Mouse (Mus musculus) brown adipose tissue, adult 24 weeks (tissue): Measurements from ENCODE around the gene Mrpl48. TPM values are rescaled to one million over a fixed set of nuclear protein-coding genes. Genes with fewer than 3 reads are reported as not detected.
A peak's percentile ranks its signal among the peaks of the same experiment; 100 is the strongest.

ENCODE experiments used
- H3K27ac ChIP-seq: fragments of 200-500 bp; replicated peaks from 2 replicates; pipeline ENCODE4 v1.5.1; 2012; ENCODE audit warnings: low read depth, mild to moderate bottlenecking, low read length
- H3K4me1 ChIP-seq: fragments of 200-500 bp; 2 replicates; pipeline ENCODE4 v1.6.1; 2012; ENCODE audit warnings: low read length, mixed read lengths; ENCODE audit not compliant: control insufficient read depth, insufficient read depth, insufficient read length
- H3K4me3 ChIP-seq: fragments of 200-500 bp; 2 replicates; pipeline ENCODE4 v1.5.1; 2012; ENCODE audit warnings: low read depth, mild to moderate bottlenecking, low read length, moderate library complexity; ENCODE audit not compliant: insufficient read depth
- polyA plus RNA-seq: library from polyadenylated mRNA; stranded (reverse); fragments of >200 nt; gene quantifications from 2 replicates; pipeline ENCODE4 v1.2.4, GENCODE M21; 2012; ENCODE audit not compliant: missing spikeins, insufficient read depth, insufficient read length

Mrpl48 gene
- 125 and 158 TPM in 2 replicates for polyA plus RNA-seq

- H3K4me3 ChIP-seq, result peak within 1 kb of the TSS; percentile 84
- peaks cover 3% of the 10 kb centered on the region; the same call in 1 of the 2 replicates for H3K4me1 ChIP-seq
- peak within 1 kb of the TSS; percentile 83 for H3K27ac ChIP-seq
These were observed at the start of gene Mrpl48 for GRCm38 (mm10) chr7:100608130-100608741. TSS of gene Mrpl48 (minus strand) at chr7:100608301.

GRCm38 (mm10) chr7:100656739-100657138 lies 48.6 kb upstream of the Mrpl48 start:
- no peaks in the 10 kb centered on the region for H3K4me1 ChIP-seq
- no peak overlapping the region for H3K27ac ChIP-seq
- no peak overlapping the region for H3K4me3 ChIP-seq

GRCm38 (mm10) chr7:100654441-100654840 lies 46.3 kb upstream of the Mrpl48 start:
- Histone ChIP-seq H3K4me1 (peaks cover 15% of the 10 kb centered on the region), H3K27ac (no peak overlapping the region), H3K4me3 (no peak overlapping the region)

DNA sequence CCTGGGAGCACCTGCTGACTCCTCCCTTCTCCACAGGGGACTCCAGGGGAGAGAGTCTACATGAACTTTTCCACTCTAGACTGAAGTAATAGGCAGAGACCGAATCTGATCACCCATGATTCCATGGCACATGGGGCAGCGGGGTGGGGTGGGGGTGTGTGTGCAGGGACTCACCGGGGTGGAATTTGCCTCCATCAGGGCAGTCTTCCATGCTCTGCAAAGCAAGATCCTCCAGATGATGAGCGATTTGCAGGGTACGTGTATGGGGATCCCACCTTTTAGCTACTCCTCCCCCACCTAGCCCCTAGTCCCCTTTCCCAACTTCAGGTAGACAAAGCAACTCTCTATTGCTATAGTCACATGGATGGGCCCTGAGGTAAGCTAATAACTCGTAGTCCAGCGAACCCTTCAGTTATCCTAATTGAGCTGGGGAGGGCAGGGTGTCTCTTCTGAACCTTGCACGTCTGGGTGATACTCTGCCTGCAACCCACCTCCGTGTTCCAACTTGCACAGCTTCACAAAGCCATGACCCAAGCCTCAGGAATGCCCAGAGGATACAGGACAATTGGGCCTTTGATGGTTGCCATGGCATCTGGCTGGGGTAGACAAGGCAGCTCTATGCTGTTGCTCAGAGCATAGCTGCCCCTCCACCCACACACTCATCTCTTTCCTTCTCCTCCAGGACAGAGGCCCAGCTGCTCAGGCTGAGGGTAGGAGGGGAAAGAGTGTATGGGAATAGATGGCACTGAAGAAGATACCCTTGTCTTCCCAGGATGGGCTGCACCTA lies 45.6 kb upstream of the Mrpl48 start:
- Histone ChIP-seq H3K4me3 (no peak overlapping the region), H3K4me1 (peaks cover 18% of the 10 kb centered on the region), H3K27ac (no peak overlapping the region)

GRCm38 (mm10) chr7:100651011-100651410 lies 42.9 kb upstream of the Mrpl48 start:
- H3K4me3 ChIP-seq, result no peak overlapping the region
- no peak overlapping the region for H3K27ac ChIP-seq
- H3K4me1 ChIP-seq, result peaks cover 19% of the 10 kb centered on the region

DNA sequence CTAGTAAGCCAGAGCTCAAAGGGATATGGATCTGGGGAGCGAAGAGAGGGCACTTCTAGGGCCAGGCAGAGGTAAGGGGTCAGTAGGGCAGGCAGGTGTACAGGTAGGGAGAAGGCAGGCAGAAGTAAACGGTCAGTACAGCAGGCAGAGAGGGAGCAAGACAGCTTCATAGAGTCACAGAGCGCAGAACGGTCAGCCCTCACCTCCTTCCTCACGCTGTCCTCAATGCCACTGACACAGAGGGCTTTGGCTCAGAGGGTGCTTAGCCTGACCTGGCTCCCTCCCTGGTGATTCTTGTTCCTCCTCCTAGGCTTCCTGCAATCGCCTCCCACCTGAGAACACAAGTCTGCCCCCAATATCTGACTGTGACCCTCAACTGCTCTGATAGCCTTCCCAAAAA lies 42.3 kb upstream of the Mrpl48 start:
- peaks cover 19% of the 10 kb centered on the region for H3K4me1 ChIP-seq
- no peak overlapping the region for H3K27ac ChIP-seq
- no peak overlapping the region for H3K4me3 ChIP-seq

DNA sequence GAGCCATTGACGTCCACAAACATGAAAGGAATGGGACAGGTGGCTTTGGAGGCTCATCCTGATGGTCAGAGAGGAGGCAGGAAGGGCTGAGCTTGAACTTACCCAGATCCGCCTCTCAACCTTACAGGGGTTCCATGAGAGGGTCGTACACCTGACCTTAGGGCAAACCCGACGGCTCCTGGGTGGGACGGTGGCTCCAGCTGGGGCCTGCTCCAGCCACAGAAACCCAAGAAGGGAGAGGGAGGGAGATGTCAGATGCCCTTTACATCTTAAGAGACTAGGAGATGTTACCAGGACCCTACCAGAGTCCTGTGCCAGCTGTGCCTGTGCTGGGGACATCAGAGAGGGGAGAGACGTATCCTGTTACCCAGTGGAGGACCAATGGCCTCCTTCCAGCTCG lies 41.7 kb upstream of the Mrpl48 start:
- Histone ChIP-seq H3K27ac (peak overlapping the region; percentile 36), H3K4me3 (no peak overlapping the region), H3K4me1 (peaks cover 19% of the 10 kb centered on the region)

DNA sequence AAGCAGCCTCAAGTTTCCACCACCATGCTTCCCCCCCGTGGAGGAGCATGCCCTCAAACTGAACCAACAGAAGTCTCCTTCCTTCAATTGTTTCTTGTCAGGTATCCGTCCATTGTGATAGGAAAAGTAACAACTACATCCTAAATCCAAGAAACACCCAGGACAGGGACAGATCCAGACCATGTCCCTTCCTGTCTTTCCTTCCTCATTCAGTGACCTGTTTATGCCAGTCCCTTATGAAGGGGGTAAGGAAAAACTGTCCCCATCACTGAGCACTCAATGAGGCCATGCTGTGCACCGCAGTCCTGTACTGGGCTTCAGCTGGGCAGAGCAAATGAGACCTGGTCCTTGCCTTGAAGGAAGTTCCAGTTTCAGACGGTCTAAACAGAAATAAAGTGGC lies 41.0 kb upstream of the Mrpl48 start:
- no peak overlapping the region for H3K4me3 ChIP-seq
- H3K4me1 ChIP-seq, result peaks cover 19% of the 10 kb centered on the region
- H3K27ac ChIP-seq, result peak overlapping the region; percentile 36

DNA sequence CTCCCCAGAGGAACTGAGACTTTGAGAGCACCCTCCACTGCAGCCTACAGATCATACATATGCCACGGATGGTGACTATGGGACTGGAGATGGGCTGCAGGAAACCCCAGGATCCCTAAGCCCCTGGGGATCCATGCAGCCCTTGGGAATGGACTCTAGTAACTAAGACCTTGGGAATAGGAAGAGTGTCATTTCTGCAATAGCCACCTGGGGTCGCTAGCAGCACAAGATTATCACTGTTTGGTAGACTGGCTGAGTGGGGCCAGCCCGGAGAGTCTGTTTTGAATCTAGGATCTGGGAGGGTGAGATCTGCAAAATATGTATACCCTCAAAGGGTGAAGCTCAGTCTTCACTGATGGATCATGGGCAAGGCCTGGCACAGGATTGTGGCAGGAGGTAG lies 37.0 kb upstream of the Mrpl48 start:
- Histone ChIP-seq H3K4me1 (peaks cover 10% of the 10 kb centered on the region; the same call in 1 of the 2 replicates), H3K4me3 (no peak overlapping the region), H3K27ac (no peak overlapping the region)

- no peaks in the 10 kb centered on the region for H3K4me1 ChIP-seq
- H3K4me3 ChIP-seq, result no peak overlapping the region
- no peak overlapping the region for H3K27ac ChIP-seq
These were observed 34.3 kb upstream of the Mrpl48 start for GRCm38 (mm10) chr7:100642413-100642812.

DNA sequence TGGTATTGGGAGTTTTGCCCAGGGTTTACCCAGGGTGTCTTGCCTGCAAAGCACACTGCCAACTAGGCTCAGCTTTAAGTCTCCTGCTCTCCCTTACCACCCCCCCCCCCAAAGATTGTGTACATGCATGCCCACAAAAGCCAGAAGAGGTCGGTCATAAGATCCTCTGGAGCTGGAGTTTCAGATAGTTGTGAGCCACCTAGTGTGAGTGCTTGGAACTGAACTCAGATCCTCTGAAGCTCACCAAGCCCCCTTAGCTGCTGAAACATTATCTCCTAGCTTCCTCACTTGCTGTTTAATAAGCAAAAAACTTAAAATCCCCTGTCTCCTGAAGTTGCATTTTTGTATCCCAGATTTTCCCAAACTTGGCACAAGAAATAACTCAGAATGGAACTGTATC lies 29.6 kb upstream of the Mrpl48 start:
- H3K4me3 ChIP-seq, result no peak overlapping the region
- H3K4me1 ChIP-seq, result no peaks in the 10 kb centered on the region
- no peak overlapping the region for H3K27ac ChIP-seq

DNA sequence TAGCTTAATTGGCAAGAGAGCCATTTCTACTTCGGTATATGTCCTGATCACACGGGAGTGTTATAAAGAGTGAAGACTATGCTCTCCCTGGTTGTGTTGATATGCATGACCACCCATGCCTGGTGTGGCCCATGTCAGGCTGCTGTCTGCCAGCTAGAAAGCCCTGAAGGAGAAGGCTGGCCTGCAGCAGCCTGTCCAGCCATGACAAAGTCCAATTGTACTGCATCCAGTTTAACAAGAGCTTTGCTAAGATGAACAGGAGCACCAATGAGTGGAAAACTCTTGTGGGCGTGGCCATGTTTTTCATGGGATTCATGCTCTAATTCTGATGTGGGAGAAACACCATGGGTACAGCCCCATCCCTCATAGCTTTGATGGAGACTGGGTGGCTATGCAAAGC lies 16.4 kb upstream of the Mrpl48 start:
- H3K4me1 ChIP-seq, result no peaks in the 10 kb centered on the region; the same call in 1 of the 2 replicates
- H3K4me3 ChIP-seq, result no peak overlapping the region
- H3K27ac ChIP-seq, result no peak overlapping the region

- H3K4me3 ChIP-seq, result no peak overlapping the region
- no peak overlapping the region for H3K27ac ChIP-seq
- H3K4me1 ChIP-seq, result no peaks in the 10 kb centered on the region; the same call in 1 of the 2 replicates
These were observed 14.2 kb upstream of the Mrpl48 start for GRCm38 (mm10) chr7:100622277-100622676.

GRCm38 (mm10) chr7:100616121-100616857 lies 8.2 kb upstream of the Mrpl48 start:
- no peak overlapping the region for H3K27ac ChIP-seq
- H3K4me1 ChIP-seq, result peaks cover 10% of the 10 kb centered on the region
- no peak overlapping the region for H3K4me3 ChIP-seq

DNA sequence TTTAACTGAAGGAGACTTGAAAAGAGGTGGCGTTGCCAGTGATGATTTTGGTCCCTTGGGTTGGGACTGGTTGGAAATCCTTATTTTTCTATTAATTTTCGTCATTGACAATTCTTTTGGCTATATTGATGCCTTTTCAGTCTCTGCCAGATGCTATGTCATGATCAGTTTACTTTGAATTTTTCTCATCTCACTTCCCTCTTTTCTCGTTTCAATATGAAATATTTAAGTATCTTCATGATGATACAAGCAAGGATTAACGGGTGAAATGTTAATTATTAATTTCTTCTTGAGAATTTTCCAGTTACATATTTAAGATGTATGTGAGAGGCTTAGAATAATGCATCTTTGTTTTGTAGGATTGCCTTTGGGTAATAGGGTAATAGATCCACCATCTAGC lies 809 bp upstream of the Mrpl48 start:
- Histone ChIP-seq H3K4me1 (peaks cover 3% of the 10 kb centered on the region; the same call in 1 of the 2 replicates), H3K4me3 (peak overlapping the region; percentile 84), H3K27ac (no peak overlapping the region)
